Mouse (Mus musculus) heart, postnatal 0 days (tissue): ENCODE results near the gene Slc1a4.

Experiments
- CTCF ChIP-seq: IDR thresholded peaks from 2 replicates; pipeline ENCODE4 v1.5.1; 2016; ENCODE audit warnings: antibody characterized with exemption, control low read depth, low read depth
- EP300 ChIP-seq: IDR thresholded peaks from 2 replicates; pipeline ENCODE4 v1.6.1; 2016; ENCODE audit warnings: antibody characterized with exemption, low read depth

GRCm38 (mm10) chr11:20361354-20361753 is 28.8 kb upstream of the Slc1a4 start:
- TF ChIP-seq CTCF (no peak), EP300 (no peak)
